Mouse (Mus musculus) megakaryocyte, embryonic 14.5 days (primary cell): ENCODE results near the gene Bcl2l10.

ENCODE experiments used
- FLI1 ChIP-seq: IDR thresholded peaks from 2 replicates; pipeline ENCODE4 v1.6.1; 2012; ENCODE audit warnings: low read length, inconsistent platforms, mixed read lengths
- GATA1 ChIP-seq: IDR thresholded peaks from 3 replicates; pipeline ENCODE4 v1.6.1; 2012; ENCODE audit warnings: mixed read lengths, low read length, inconsistent platforms, borderline replicate concordance

DNA sequence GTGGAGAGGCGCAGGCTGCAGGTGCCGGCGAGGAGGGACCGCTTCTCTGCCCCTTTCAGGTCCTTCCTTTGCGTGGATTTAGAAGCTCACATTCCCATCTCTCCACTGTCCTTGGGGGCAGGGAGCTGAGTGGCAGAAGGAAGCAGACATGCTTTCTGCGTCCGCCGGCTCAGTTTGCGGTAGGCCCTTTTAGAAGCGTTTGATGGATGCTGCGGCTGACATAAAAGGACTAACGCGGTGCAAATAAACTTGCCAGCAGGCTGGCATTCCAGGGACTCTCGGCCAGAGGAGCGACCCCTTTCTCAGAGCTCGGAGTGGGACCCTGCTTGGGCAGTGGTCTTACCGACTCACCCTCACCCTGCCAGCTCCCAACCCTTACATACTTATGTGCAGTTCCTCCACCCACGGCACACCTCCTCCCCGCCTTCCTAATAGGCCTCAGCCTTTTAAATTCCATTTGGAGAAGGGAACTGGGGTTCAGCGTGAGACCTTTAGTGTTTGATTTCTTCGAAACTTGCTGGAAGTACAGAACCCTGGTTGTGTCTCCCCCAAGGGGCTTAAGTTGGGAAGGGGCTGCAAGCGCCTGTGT is 32.9 kb upstream of the Bcl2l10 start:
- no peak for TF ChIP-seq GATA1
- TF ChIP-seq FLI1: no peak
